Mouse (Mus musculus) thymus, adult 2 months (tissue): ENCODE measurements around the gene Tmbim6.

Experiments used
- CTCF ChIP-seq: fragments of 200-500 bp; IDR thresholded peaks from 2 replicates; pipeline ENCODE4 v1.5.1; 2012; ENCODE audit warnings: mild to moderate bottlenecking, control low read depth, low read length, moderate library complexity, borderline replicate concordance; ENCODE audit not compliant: control insufficient read depth, poor library complexity, insufficient read depth; ENCODE audit errors: extremely low read depth
- POLR2A ChIP-seq: fragments of 200-500 bp; IDR thresholded peaks from 2 replicates; pipeline ENCODE4 v1.6.1; 2012; ENCODE audit warnings: mild to moderate bottlenecking, low read length, control low read depth, moderate library complexity; ENCODE audit not compliant: control insufficient read depth, poor library complexity, insufficient read depth; ENCODE audit errors: extremely low read depth

DNA sequence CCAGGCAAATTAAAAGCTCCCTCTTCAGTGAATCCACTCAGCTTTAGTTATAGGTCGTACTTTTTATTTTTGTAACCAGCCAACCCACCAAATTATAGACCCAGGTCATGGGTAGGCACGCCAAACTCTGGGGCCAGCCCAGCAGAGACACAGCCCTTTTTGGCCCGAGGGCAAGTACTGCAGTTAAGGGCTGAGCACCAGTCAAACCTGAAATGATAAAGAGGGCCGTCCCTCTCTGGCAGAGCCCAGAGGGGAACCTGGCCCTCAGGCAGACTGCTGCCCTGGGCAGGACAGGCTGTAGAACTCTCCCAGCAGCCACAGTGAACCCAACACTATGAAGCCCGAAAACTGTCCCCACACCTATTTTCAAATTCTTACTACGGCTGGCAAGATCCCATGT, 36.2 kb upstream of the Tmbim6 start:
- TF ChIP-seq CTCF: no peak
- no peak for TF ChIP-seq POLR2A
